ENCODE assay signal across 8 mouse cellular contexts in genomic region chr6:85293255-85294003, GRCm38 (mm10). TPM values are rescaled to one million over a fixed set of nuclear protein-coding genes. Genes with fewer than 3 reads are reported as not detected.
DNase-seq lines count a peak whose midpoint lies in the region; ATAC-seq and TF ChIP-seq lines count a peak whose summit lies in the region.

No protein-coding gene starts in this region.

- H3K4me1 ChIP-seq in CH12.LX (ENCODE audit: control insufficient read depth in 1 of 2, insufficient read depth in 2 of 2), result peaks cover 6 to 37% of the 10 kb centered on the region in 2 experiments
- H3K4me1 ChIP-seq in forebrain, embryonic 11.5 days (replicated peaks; ENCODE audit: control insufficient read depth, insufficient read depth, low read length), result peaks cover 12% of the 10 kb centered on the region
- H3K4me1 ChIP-seq in limb, embryonic 11.5 days (ENCODE audit: control insufficient read depth, insufficient read depth, low read length), result peaks cover 19% of the 10 kb centered on the region
- H3K4me1 ChIP-seq in neural tube, embryonic 13.5 days (replicated peaks), result peaks cover 26% of the 10 kb centered on the region

- no peak overlapping the region for H3K4me3 ChIP-seq in CH12.LX (replicated peaks in 1 of 3; ENCODE audit: low read depth in 2 of 3, low read length in 2 of 3, poor library complexity in 1 of 3)
- H3K4me3 ChIP-seq in forebrain, embryonic 11.5 days (ENCODE audit: low read depth, low read length), result no peak overlapping the region
- no peak overlapping the region for H3K4me3 ChIP-seq in limb, embryonic 11.5 days (ENCODE audit: low read depth, low read length)
- H3K4me3 ChIP-seq in neural tube, embryonic 13.5 days, result no peak overlapping the region

- TF ChIP-seq POLR2A in CH12.LX (IDR thresholded peaks at IDR 0.05; ENCODE audit: low read depth, low read length), result no peak

- dilution Hi-C loops in CH12.LX (cut with MboI; ENCODE audit: extremely low pct_ligation_motif_present, extremely low pct_unique_long_range_greater_than_20kb, low sequenced_read_pairs), result no loop called here

- WGBS in forebrain, embryonic 11.5 days, result 42% methylated on average over 10 of the region's 10 CpGs
- 58% methylated on average over 10 of the region's 10 CpGs for WGBS in limb, embryonic 11.5 days
- WGBS in neural tube, embryonic 13.5 days, result 37% methylated on average over 10 of the region's 10 CpGs

- peak; percentile 82 for ATAC-seq in forebrain, embryonic 11.5 days (replicated peaks; ENCODE audit: low FRiP score)
- ATAC-seq in limb, embryonic 11.5 days (ENCODE audit: insufficient number of reproducible peaks, low FRiP score, low TSS enrichment, low read depth), result 0 out of 2 replicates have a peak, but pooled peaks have one; percentile 9
- ATAC-seq in neural tube, embryonic 13.5 days (ENCODE audit: low read depth), result peak; percentile 81

- in situ Hi-C loops in CH12.LX (cut with MboI; ENCODE audit: low pct_ligation_motif_present, low pct_unique_long_range_greater_than_20kb, low sequenced_read_pairs), result no loop called here

- no peak overlapping the region for H3K27ac ChIP-seq in CH12.LX (ENCODE audit: insufficient read depth, low read depth)
- H3K27ac ChIP-seq in forebrain, embryonic 11.5 days (ENCODE audit: low read depth, low read length), result peak overlapping the region; percentile 89
- no peak overlapping the region for H3K27ac ChIP-seq in limb, embryonic 11.5 days (replicated peaks; ENCODE audit: low read depth, low read length)
- H3K27ac ChIP-seq in neural tube, embryonic 13.5 days (replicated peaks), result peak overlapping the region; percentile 55

- no peaks in the 10 kb centered on the region for H3K36me3 ChIP-seq in CH12.LX (replicated peaks in 1 of 2; ENCODE audit: control insufficient read depth in 1 of 2, insufficient read depth in 1 of 2, low read length in 1 of 2)
- no peaks in the 10 kb centered on the region for H3K36me3 ChIP-seq in forebrain, embryonic 11.5 days (ENCODE audit: control insufficient read depth, insufficient read depth, low read length)
- H3K36me3 ChIP-seq in limb, embryonic 11.5 days (ENCODE audit: control insufficient read depth, insufficient read depth, low read length), result no peaks in the 10 kb centered on the region
- no peaks in the 10 kb centered on the region for H3K36me3 ChIP-seq in neural tube, embryonic 13.5 days

- H3K79me2 ChIP-seq in CH12.LX (replicated peaks; ENCODE audit: control insufficient read depth, extremely low read depth, insufficient read depth, poor library complexity, severe bottlenecking), result no peaks in the 10 kb centered on the region

- H3K9ac ChIP-seq in CH12.LX (ENCODE audit: insufficient read depth, low read depth), result no peak overlapping the region
- H3K9ac ChIP-seq in forebrain, embryonic 11.5 days (ENCODE audit: low read length), result peak overlapping the region; percentile 31
- H3K9ac ChIP-seq in limb, embryonic 11.5 days (ENCODE audit: low read length), result 0 out of 2 replicates have a peak overlapping the region, but pooled peaks have one; percentile 27
- H3K9ac ChIP-seq in neural tube, embryonic 13.5 days, result peak overlapping the region; percentile 47

- no peak for TF ChIP-seq CTCF in CH12.LX (conservative IDR thresholded peaks at IDR 0.05 in 1 of 2, IDR thresholded peaks at IDR 0.05 in 1 of 2; ENCODE audit: low read depth in 2 of 2, low read length in 2 of 2)

- TF ChIP-seq EP300 in CH12.LX (IDR thresholded peaks at IDR 0.05; ENCODE audit: low read length), result no peak

- no peak overlapping the region for H3K4me2 ChIP-seq in CH12.LX (ENCODE audit: insufficient read depth, low read depth, poor library complexity, severe bottlenecking)
- H3K4me2 ChIP-seq in forebrain, embryonic 11.5 days (ENCODE audit: low read depth, low read length, severe bottlenecking), result no peak overlapping the region
- H3K4me2 ChIP-seq in limb, embryonic 11.5 days (ENCODE audit: low read depth, severe bottlenecking), result no peak overlapping the region
- H3K4me2 ChIP-seq in neural tube, embryonic 13.5 days, result no peak overlapping the region

- H3K27me3 ChIP-seq in CH12.LX (replicated peaks), result no peaks in the 10 kb centered on the region
- H3K27me3 ChIP-seq in forebrain, embryonic 11.5 days (ENCODE audit: control insufficient read depth, insufficient read depth, low read length), result no peaks in the 10 kb centered on the region
- H3K27me3 ChIP-seq in limb, embryonic 11.5 days (ENCODE audit: control insufficient read depth, insufficient read depth, low read length), result no peaks in the 10 kb centered on the region
- no peaks in the 10 kb centered on the region for H3K27me3 ChIP-seq in neural tube, embryonic 13.5 days

- peak; percentile 20 to 27 for DNase-seq in cerebellum, postnatal 14 days
- no peak for DNase-seq in cerebellum, postnatal 4 days (ENCODE audit: low spot score in 2 of 2)
- peak; percentile 7 for DNase-seq in CH12.LX (ENCODE audit: extremely low read depth)
- peak; percentile 85 for DNase-seq in forebrain, embryonic 11.5 days (ENCODE audit: low spot score)
- no peak for DNase-seq in limb, embryonic 11.5 days (ENCODE audit: low spot score)
- DNase-seq in urinary bladder, postnatal 25 days (ENCODE audit: low spot score), result no peak
- DNase-seq in right cerebral cortex, adult 18-20 months, result no peak

- TF ChIP-seq RAD21 in CH12.LX (IDR thresholded peaks at IDR 0.05; ENCODE audit: low read depth, low read length), result no peak

- no peaks in the 10 kb centered on the region for H3K9me3 ChIP-seq in CH12.LX (replicated peaks; ENCODE audit: low read length)
- no peaks in the 10 kb centered on the region for H3K9me3 ChIP-seq in forebrain, embryonic 11.5 days (ENCODE audit: control insufficient read depth, low read length)
- no peaks in the 10 kb centered on the region for H3K9me3 ChIP-seq in limb, embryonic 11.5 days (ENCODE audit: control insufficient read depth, low read length)
- H3K9me3 ChIP-seq in neural tube, embryonic 13.5 days, result no peaks in the 10 kb centered on the region

TF ChIP-seq in CH12.LX, 34 proteins besides CTCF, POLR2A, EP300 and RAD21:
- TF ChIP-seq CHD2 (IDR thresholded peaks at IDR 0.05; ENCODE audit: low read length) (no peak), ZNF384 (IDR thresholded peaks at IDR 0.05; ENCODE audit: low read depth, low read length) (no peak), KAT2A (IDR thresholded peaks at IDR 0.05; ENCODE audit: insufficient replicate concordance, low read length) (no peak), IRF4 (IDR thresholded peaks at IDR 0.05; ENCODE audit: low read depth, low read length) (no peak), PAX5 (IDR thresholded peaks at IDR 0.05; ENCODE audit: low read length) (no peak), MAFK (IDR thresholded peaks at IDR 0.05; ENCODE audit: insufficient replicate concordance, low read length) (no peak), MEF2A (IDR thresholded peaks at IDR 0.05; ENCODE audit: borderline replicate concordance, low read depth, low read length) (no peak), USF2 (conservative IDR thresholded peaks at IDR 0.05; ENCODE audit: low read depth, low read length) (no peak), NRF1 (IDR thresholded peaks at IDR 0.05; ENCODE audit: low read depth, low read length) (no peak), GABPA (IDR thresholded peaks at IDR 0.05; ENCODE audit: insufficient replicate concordance, low read depth, low read length) (no peak), ZC3H11A (IDR thresholded peaks at IDR 0.05; ENCODE audit: low read depth, low read length) (no peak), JUN (IDR thresholded peaks at IDR 0.05; ENCODE audit: insufficient read depth, low read depth, low read length) (no peak), SIN3A (IDR thresholded peaks at IDR 0.05; ENCODE audit: low read length) (no peak), USF1 (IDR thresholded peaks at IDR 0.05; ENCODE audit: low read depth, low read length) (no peak), HCFC1 (IDR thresholded peaks at IDR 0.05; ENCODE audit: low read depth, low read length) (no peak)
TF ChIP-seq in CH12.LX: peak in this region for 0.

RNA-seq across cellular contexts. Expression of gene Sfxn5, which starts 39.8 kb away (rescaled TPM):
- total RNA-seq in CH12.LX (2012; rRNA removed) (0.55 and 0.63 TPM in 2 replicates), CH12.LX (2014; rRNA removed) (0.66 and 0.88 TPM in 2 replicates)
- polyA plus RNA-seq in CH12.LX (2012; ENCODE audit: insufficient read length, low read depth), result 0.93 and 1.4 TPM in 2 replicates
- 12.5 and 13.8 TPM in 2 replicates for polyA plus RNA-seq in forebrain, embryonic 11.5 days (2014; fragmentation: Nextera tagmentation; extraction: Ambion mirVana)
- polyA plus RNA-seq in limb, embryonic 11.5 days (2014; fragmentation: Nextera tagmentation; extraction: Ambion mirVana), result 4.8 and 6.7 TPM in 2 replicates
- polyA plus RNA-seq in neural tube, embryonic 13.5 days (2015; fragmentation: Nextera tagmentation; extraction: Ambion mirVana), result 11.8 and 15.8 TPM in 2 replicates

Comparison
In these comparisons a context has a peak if more than half of its experiments do, and no peak if none do; other contexts are left out.
1. DNase-seq: peak in cerebellum, postnatal 14 days (2 of 2), CH12.LX (single experiment) and forebrain, embryonic 11.5 days (single experiment); none in cerebellum, postnatal 4 days (0 of 2), limb, embryonic 11.5 days (single experiment), urinary bladder, postnatal 25 days (single experiment) and right cerebral cortex, adult 18-20 months (single experiment).
2. H3K27ac ChIP-seq: peak in forebrain, embryonic 11.5 days (single experiment) and neural tube, embryonic 13.5 days (single experiment); none in CH12.LX (single experiment) and limb, embryonic 11.5 days (single experiment).
3. ATAC-seq: peak in every context shown above with its lines; median percentile 82 in forebrain, embryonic 11.5 days; 81 in neural tube, embryonic 13.5 days; 9 in limb, embryonic 11.5 days.